Mouse (Mus musculus): ENCODE measurements around the gene Vmn1r83. TPM values are rescaled to one million over a fixed set of nuclear protein-coding genes. Genes with fewer than 3 reads are reported as not detected.

The Vmn1r83 gene
- not detected for total RNA-seq (2021)
- long read RNA-seq, experiment 1: 0 reads
- long read RNA-seq, experiment 2: 0 reads

DNA sequence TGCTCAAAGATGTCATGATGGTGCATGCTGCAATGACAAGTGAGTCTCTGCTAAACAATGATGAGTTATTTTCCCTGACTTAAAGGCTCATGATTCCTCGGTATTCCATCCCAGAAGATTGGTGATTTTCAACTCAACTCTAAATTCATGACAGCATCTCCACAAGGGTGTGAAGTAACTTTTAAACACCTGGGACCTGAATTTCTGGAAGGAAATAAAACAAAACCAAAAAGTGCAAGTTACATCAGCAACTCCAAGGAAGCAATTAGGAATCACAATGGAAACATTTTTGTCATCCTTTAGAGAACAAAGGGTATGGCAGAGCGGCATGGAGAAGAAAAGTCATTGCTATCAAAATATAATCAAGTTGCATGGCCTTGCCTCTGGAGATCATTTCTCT, at the start of gene Vmn1r83:
Gene Vmn1r83, minus strand, starts transcription at position 101 of the 400 bp plus-strand sequence.
- Histone ChIP-seq H3K27ac (no peak within 1 kb of the TSS), H3K4me3 (no peak within 1 kb of the TSS)
- intact Hi-C loops (cut with DNase I): no loop called here
- no peak for TF ChIP-seq CTCF (IDR thresholded peaks at IDR 0.05)
- no peak for DNase-seq

DNA sequence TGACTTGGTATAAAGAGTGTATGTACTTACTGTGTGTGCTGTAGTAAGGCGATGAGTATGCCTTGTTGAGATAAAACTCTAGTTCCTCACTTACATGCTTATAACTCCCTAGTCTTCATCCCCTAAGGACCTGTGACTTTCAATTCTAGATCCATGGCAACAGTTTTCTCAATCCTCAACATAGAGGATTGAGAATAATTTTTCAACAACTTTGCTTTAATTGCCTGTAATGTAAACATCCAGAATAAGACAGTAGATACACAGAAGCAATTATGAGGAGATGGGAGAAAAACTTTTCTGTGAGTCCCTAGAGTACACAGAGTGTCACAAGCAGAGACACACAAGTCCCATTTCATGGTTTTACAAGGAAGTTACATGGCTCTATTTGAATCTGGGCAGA, 39.9 kb upstream of the Vmn1r83 start, which contains the start of gene Vmn1r84:
Gene Vmn1r84, minus strand, starts transcription at position 101 of the 400 bp plus-strand sequence.
- intact Hi-C loops (cut with DNase I): no loop called here
- DNase-seq: no peak
- H3K4me3 ChIP-seq: no peak within 1 kb of the TSS
- no peak within 1 kb of the TSS for H3K27ac ChIP-seq
- no peak for TF ChIP-seq CTCF (IDR thresholded peaks at IDR 0.05)

DNA sequence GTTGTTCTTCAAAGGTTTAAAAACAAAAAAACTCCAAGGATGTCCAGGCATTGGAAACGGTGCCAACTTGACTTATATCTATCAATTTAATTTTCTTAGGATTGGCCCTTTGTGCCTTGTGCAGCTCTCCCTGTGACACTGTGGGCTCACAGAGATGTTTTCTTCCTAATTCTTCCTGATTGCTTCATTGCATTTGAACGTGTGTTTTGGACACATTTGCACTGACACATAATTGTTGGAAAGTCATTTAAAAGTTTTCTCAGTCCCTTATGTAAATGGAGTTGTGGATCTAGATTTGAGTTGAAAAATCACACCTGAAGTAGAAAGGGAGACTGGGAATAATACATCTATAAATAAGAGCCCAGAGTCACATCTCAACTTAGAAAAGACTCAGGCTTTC, 29.2 kb downstream of the Vmn1r83 start, which contains the start of gene Vmn1r82:
Gene Vmn1r82, plus strand, starts transcription at position 301 of the 400 bp plus-strand sequence.
- no peak for TF ChIP-seq CTCF (IDR thresholded peaks at IDR 0.05)
- DNase-seq: no peak
- Histone ChIP-seq H3K27ac (no peak within 1 kb of the TSS), H3K4me3 (no peak within 1 kb of the TSS)
- intact Hi-C loops (cut with DNase I): no loop called here

Small RNA genes within 50 kb of the gene (microRNA-seq; reads per million reads assigned to microRNA genes)
- not detected for gene Gm23521

Other genes starting within 250 kb of the Vmn1r83 start
- not detected for gene Vmn1r78, start 179.2 kb downstream of the Vmn1r83 start, total RNA-seq (2021)
- not detected for gene Vmn1r79, start 158.2 kb downstream of the Vmn1r83 start, total RNA-seq (2021)
- gene Vmn1r80, start 140.2 kb downstream of the Vmn1r83 start, total RNA-seq (2021): not detected
- gene Vmn1r81, start 61.2 kb downstream of the Vmn1r83 start, total RNA-seq (2021): not detected
- gene Vmn1r82, start 29.1 kb downstream of the Vmn1r83 start, total RNA-seq (2021): not detected
- not detected for gene Vmn1r84, start 39.8 kb upstream of the Vmn1r83 start, total RNA-seq (2021)
- 1 to 10 TPM; 1.6 to 2.2 TPM for gene Zfp551, start 93.3 kb upstream of the Vmn1r83 start, total RNA-seq (2021)
- gene Zfp606, start 148.8 kb upstream of the Vmn1r83 start, total RNA-seq (2021): 1 to 10 TPM; 4.9 to 6.4 TPM
- gene 2900092C05Rik, start 183.0 kb upstream of the Vmn1r83 start, total RNA-seq (2021): not detected

All from gastrocnemius, adult 2 months (tissue).